Mouse (Mus musculus): ENCODE data around the gene Olfr54. TPM values are rescaled to one million over a fixed set of nuclear protein-coding genes. Genes with fewer than 3 reads are reported as not detected.

The Olfr54 gene
- total RNA-seq, 2 experiments from 2014 or later = 0.43 TPM; not detected in 1

Other genes with a start within 250 kb of the Olfr54 start
- 1 to 10 TPM; 4.3 to 4.8 TPM for gene Zfp354c, start 186.5 kb upstream of the Olfr54 start, total RNA-seq (2021)
- gene Zfp879, start 172.7 kb upstream of the Olfr54 start, total RNA-seq (2021) = under 1 TPM; 0.53 to 0.99 TPM
- gene Grm6, start 163.6 kb upstream of the Olfr54 start, total RNA-seq (2021) = not detected
- gene Zfp454, start 126.6 kb upstream of the Olfr54 start, total RNA-seq (2021) = 1 to 10 TPM; 1.5 to 2.3 TPM
- 1 to 10 TPM; 6.9 to 8.2 TPM for gene Zfp2, start 98.1 kb upstream of the Olfr54 start, total RNA-seq (2021)
- gene Zfp354b, start 82.6 kb upstream of the Olfr54 start, total RNA-seq (2021) = 1 to 10 TPM; 2.2 to 2.9 TPM
- not detected for gene 4933414I15Rik, start 70.5 kb upstream of the Olfr54 start, total RNA-seq (2021)
- not detected for gene Prop1, start 60.5 kb upstream of the Olfr54 start, total RNA-seq (2021)
- gene Olfr1378, start 47.7 kb upstream of the Olfr54 start, total RNA-seq (2021) = not detected
- not detected for gene Olfr1377, start 32.3 kb upstream of the Olfr54 start, total RNA-seq (2021)
- gene Olfr51, start 10.6 kb upstream of the Olfr54 start, total RNA-seq (2021) = not detected
- gene Olfr1375, start 33.9 kb downstream of the Olfr54 start, total RNA-seq (2021) = not detected
- gene Zfp354a, start 45.0 kb downstream of the Olfr54 start, total RNA-seq (2021) = 1 to 10 TPM; 5.6 to 9.8 TPM
- gene Gm12569, start 206.2 kb downstream of the Olfr54 start, total RNA-seq (2021) = not detected
- gene Clk4, start 247.5 kb downstream of the Olfr54 start, total RNA-seq (2021) = 100 to 1,000 TPM in 1 of 2 experiments, 10 to 100 TPM in 1; 87.0 to 115 TPM
- under 1 TPM; 0.54 to 0.70 TPM for gene BC049762, start 248.8 kb downstream of the Olfr54 start, total RNA-seq (2021)

All from adrenal gland, adult 18-20 months (tissue).